Mouse (Mus musculus): ENCODE measurements around the gene Pmpca.

The Pmpca gene

DNA sequence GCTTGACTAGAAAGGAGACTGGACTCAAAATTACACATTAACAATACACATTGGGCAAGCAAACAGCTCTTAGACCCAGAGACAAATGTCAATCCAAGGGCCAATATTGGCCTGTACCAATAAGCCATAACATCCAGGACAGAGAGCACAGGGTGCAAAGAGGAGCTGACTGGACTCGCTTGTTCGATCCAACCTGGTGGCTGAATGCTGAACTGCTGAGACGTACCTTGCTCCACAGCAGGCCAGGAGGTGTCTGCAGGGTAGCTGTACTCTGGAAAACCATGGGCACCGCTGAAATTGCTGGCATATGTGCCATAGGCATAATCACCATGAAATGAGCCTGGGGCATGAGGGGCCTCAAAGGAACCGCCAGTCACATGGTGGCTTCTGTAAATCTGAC is 40.7 kb downstream of the Pmpca start:
- DNase-seq (ENCODE audit: low spot score in 2 of 2): no peak

DNA sequence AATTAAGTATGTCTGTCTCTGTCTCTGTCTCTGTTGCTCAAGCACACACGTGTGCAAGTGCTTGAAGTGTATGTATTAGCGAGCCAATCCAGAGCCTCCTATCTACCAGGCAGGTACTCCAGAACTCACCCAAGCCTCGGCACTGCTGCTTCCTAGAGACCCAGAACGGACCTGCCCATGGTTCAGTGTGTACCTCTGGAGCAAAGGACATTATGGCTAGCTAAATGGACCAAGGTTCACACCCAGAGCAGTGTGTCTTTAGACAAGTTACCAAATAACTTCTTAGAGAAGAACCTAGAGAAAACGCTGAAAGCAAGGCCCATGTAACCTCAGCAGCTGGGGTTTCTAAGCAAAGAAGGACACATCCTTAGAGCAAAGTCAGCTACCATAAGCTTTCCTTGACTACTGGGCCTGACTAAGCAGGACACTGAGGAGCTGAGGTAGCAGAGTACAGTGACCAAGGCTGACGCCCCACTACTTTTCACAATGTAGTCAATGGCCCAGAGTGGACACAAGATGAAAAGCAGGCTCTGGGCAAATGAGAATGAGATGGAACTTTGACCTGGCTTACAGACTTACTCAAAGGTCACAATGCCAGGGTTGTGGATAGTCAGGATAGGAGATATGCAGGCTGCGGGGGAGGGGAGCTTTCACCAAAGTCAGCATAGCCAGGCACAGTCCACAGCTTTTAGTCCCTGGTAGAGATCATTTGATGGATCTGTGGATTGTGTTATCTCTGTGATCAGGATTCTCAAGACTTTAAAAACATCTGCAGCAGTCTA is 45.8 kb downstream of the Pmpca start:
- no peak for DNase-seq (ENCODE audit: low spot score in 2 of 2)

DNA sequence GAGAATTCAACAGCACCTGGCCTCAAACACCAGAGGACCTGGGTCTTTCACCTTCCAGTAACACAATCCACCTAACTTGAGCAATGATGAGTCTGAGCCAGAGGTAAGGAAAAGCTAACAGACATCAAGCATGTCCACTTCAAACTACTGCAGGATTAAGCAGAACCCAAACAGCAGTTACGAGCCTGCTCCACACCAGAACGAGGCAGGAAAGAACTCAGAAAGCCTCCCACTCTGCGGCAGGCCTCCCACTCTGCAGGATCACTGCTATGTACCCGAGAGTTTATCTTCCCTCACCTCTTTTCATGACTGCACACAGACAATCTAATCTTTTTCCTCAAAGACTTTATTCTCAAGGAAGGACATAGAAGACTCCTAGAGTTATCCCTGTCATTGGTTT is 48.1 kb downstream of the Pmpca start:
- DNase-seq (ENCODE audit: low spot score in 2 of 2): no peak

DNA sequence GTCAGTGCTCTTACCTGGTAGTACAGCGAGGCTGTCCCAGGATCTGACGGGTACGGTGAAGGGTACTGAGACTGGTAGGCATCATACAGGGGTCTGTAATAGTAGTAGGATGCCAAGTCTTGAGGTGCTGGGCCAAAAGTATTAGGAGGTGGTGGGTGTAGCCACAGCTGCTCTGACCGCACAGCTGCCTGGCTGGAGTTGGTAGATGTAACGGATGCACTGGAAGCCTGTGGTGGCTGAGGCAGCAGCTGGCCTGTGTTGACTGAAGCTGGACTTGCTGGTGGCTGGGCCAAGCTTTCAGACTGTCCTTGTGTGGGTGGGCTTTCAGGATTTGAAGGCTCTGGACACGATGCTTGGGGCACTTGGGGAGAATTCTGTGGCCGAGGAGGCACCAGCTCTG is 49.2 kb downstream of the Pmpca start:
- DNase-seq (ENCODE audit: low spot score in 2 of 2): no peak

DNA sequence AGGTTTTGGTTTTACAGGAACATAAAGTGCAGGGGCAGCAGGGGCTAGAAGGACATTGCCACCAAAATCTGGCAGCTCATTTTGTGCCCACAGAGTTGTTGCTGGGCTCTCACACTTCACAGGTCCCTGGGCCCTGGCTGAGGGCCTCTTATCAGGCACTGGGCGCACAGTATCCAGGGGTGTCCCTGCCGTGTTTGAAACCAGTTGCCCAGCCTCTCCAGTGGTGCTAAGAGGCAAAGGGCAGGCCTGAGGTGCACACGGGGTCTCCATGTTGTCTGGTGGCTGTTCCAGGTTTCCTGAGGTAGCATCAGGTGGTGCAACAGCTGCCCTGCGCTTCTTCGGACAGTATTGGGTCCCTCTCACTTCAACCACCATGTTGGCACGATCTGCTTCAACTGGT is 50.5 kb downstream of the Pmpca start:
- no peak for DNase-seq (ENCODE audit: low spot score in 2 of 2)

DNA sequence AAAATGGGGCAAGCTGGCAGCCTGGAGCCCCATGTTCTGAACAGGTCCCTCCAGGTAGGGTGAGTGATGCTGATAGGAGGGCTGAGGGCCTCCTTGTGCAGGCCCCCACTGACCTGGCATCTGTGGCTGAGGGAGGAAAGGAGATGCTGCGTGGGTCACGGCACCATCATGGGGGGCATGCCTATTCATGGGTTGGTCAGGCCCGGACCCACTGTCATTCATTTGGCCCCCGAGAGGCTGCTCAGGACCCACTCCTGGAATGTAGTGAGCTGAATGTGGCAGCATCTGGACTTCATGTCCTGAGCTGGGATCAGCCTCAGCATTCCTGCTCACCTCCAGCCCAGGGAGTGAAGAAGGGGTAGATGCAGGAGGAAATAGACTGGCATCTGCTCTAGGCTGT is 52.1 kb downstream of the Pmpca start:
- DNase-seq (ENCODE audit: low spot score in 2 of 2): no peak

DNA sequence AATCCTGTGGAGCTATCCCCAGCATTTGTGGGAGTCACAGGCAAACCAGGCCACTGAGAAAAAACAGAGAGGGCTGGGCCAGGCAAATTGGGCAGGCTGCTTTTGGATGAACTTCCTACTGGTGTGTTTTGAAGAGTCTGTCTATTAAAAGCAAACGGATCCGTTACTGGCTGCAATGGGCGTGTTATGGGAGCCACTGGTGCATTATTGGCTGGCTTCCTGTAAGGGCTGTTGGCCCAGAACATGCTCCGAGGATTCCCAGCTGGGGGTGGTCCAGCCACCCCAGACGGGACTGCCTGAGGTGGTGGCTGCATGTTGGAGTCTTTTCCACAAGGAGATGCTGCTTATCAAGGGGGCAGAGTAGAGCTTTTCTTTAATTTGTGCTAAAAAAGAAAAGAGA is 52.5 kb downstream of the Pmpca start:
- no peak for DNase-seq (ENCODE audit: low spot score in 2 of 2)

DNA sequence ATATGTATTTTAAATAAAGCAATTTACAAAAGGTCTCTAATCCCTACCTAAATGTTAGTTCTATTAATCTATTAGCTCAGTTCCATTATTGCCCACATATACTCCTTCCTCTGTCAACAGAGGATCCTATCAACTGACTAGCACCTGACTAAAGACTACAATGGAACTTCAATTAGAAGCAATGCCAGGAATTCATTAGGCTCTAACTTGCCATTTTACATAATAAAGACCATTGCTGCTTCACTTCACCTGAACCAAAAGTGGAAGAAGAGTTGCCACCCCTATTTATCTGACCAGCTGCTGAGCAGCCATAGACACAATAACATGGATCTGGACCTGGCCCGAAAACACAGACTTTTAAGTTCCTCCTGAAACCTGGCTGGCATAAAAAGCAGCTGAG is 53.7 kb downstream of the Pmpca start:
- no peak for DNase-seq (ENCODE audit: low spot score in 2 of 2)

DNA sequence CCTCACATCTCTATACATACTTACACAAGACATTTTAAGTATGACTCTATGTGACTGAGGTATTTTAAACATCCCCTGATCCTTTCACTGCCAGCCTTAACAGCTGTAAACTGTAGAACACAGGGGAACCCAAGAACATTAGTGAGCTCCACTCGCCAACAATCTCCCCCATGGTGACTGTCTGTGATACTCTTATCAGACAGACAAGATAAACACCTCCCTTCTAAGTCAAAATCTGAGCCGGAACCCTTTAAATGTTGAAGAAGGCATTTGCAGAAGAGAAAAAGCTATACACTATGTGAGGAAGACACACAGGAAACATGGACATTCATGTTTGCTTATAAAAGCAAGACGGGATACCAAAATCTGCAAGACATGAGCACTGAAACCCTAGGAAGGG is 54.7 kb downstream of the Pmpca start:
- no peak for DNase-seq (ENCODE audit: low spot score in 2 of 2)

DNA sequence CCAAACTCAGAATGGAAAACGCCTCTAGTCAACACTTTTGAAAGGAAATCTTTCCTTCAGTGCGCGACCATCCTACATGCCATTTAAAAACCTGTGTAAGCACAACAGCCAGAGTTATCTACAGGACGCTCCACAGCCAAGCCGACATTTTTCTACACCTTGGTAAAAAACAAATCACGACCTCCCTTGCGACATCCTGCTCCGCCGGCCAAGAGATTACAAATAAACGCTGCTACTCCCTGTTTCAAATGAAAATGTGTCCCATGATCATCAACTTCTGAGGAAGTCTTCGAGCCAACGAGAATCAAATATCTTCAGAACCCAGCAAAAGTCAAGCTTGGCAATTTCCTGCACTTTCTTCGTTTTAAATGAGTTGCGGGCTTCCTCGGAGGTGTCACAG is 55.2 kb downstream of the Pmpca start:
- no peak for DNase-seq (ENCODE audit: low spot score in 2 of 2)

DNA sequence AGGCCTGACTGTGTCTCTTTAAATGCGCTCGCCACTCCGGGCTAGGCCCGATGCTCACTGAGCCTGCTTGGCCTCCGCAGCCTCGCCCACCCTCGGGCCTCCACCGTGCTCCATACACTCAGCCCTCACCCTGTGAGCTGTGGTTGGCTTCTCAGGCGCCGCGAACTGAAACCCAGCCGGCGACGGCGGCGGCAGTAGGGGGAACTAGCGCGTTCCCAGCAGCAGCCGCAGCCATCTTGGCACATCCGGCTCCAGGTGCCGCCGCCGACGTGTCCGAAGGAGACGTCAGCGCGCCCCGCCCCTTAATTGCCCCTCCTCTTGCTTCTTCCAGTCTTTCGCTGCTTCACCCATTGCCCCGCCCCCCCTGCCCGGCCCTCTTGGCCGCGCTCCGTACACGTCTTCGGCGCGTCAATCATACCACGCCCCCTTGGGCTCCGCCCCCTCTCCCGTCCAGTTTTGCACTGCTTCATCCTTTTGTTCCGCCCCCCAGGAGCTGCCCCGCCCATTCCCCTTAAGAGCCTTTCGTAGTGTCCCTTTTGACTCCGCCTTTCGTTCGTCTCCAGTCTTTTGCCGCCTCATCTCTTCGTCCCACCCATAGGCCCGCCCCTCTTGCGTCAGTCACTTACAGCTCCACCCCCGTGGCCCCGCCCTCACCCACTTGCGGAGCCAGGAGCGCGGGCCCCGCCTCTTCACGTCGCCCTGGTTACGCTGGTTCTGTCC is 56.0 kb downstream of the Pmpca start, which contains the start of gene Sec16a:
Sec16a (minus strand) TSS at position 271 of the 720 bp plus-strand sequence.
- peak; percentile 99 to 100 for DNase-seq (ENCODE audit: low spot score in 2 of 2)

DNA sequence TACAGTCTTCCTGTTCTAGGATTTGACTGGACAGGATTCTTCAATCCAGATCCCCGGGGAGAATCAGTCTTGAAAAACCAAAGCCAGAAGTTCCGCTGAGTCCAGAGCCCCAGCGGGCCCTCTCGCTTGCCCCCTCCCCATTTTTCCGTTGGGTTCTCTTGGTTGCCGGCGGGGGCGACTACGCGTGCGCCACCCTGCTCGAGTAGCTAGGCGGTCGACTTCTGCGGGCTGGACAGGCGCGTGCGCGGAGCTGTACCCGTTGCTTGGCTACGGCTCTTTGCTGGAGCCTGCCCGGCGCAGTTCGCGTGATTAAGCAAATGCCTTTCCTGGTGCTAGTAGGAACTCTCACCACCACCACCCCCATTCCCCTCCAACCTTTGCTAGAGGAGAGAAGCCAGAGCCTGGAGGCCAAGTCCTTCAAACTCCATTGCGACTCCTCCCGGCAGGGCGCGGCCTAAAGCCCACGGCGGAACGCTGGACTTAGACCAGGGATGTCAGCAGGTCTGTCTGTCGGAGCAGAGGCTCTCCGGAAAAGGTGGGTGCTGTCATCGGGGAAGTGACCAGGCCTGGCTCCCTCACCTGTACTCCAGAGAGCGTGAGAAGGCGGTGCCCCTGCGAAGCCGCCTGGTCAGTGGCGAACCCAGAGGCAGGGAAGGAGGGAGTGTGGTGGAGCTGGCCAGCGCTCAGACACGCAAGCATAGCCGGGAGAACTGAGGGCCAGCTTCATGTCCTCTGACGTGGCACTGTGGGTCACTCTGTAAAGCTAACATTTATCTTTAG is 56.7 kb downstream of the Pmpca start:
- peak in 1 of 2 experiments; percentile 81 for DNase-seq (ENCODE audit: low spot score in 2 of 2)

DNA sequence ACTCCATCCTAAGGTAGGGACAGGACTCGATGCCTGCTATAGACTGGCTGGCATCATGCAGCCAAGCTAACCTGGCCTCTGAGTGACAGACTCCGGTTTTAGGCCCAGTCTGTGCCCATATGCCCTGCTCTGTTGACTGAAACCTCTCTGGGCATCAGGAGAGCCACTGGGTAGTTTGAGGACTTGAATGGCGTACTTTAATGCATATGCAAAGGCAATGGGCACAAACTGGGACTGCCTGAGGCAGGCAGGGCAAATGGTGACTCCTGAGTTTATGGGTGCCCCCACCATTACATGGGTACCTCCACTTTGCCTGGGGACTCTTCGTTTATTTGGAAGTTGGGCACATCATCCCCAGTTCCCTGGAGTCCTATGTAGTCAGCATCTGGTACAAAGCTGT is 57.5 kb downstream of the Pmpca start:
- no peak for DNase-seq (ENCODE audit: low spot score in 2 of 2)

All from spleen, postnatal 14 days (tissue).